Mouse (Mus musculus): ENCODE measurements around the gene Prkg1. TPM values are rescaled to one million over a fixed set of nuclear protein-coding genes. Genes with fewer than 3 reads are reported as not detected.
A peak's percentile ranks its signal among the peaks of the same experiment; 100 is the strongest.

The Prkg1 gene
- polyA plus RNA-seq, 1 experiment from 2014 or later, result 2.2 TPM

DNA sequence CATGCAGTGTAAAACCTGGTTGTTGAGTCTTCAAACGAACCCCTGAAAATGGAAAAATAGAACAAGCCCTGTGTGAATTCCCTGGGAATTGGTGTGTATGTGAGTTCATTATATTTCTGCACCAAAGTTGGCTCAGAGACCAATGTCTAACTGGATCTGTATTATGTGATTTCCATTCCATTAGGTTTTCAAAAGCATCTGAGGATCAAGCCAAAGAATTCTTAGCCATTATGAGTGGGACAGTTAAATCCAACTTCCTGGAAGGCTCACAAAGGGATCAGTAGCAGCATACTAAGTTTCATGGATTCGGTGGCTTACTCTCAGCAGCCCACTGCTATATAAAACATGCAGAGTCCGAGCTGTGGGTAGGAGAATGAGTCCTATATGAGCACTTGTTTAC is 1178.5 kb downstream of the Prkg1 start:
- WGBS, result 71% methylated on average over 3 of the region's 3 CpGs

DNA sequence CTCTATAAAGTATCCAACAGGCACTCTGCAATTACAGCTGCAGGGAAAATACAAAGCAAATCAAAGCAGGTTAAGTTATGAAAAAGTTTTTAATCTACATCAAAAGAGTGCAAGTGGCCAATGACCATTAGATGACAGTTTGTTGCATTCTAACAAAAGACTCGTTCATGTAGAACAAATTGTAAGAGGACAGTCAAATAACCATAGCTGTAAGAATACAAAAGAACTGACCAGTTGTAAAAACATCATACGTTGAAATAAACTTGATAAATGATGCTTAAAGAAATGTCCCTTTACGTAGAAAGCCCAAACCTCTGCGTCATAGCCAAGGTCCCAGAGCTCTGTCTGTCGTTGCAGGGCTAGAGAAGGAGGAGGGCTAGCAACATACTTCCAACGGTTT is 1200.3 kb downstream of the Prkg1 start:
- ATAC-seq (replicated peaks; ENCODE audit: low FRiP score), result no peak

More for the DNA sequence above, 1178.5 kb downstream of the Prkg1 start:
- no peaks in the 10 kb centered on the region for H3K36me3 ChIP-seq (ENCODE audit: control insufficient read depth, insufficient read depth, low read length)
- no peak overlapping the region for H3K27ac ChIP-seq (ENCODE audit: low read depth, low read length)
- no peak for DNase-seq (ENCODE audit: low spot score)
- no peak overlapping the region for H3K4me2 ChIP-seq
- no peak for ATAC-seq (replicated peaks; ENCODE audit: low FRiP score)
- H3K9ac ChIP-seq (ENCODE audit: low read depth, low read length), result no peak overlapping the region
- no peaks in the 10 kb centered on the region for H3K27me3 ChIP-seq (replicated peaks; ENCODE audit: control insufficient read depth, insufficient read depth, low read length)
- H3K4me1 ChIP-seq (replicated peaks; ENCODE audit: control insufficient read depth, insufficient read depth, low read length), result no peaks in the 10 kb centered on the region
- no peak overlapping the region for H3K4me3 ChIP-seq (ENCODE audit: low read depth, low read length)
- no peaks in the 10 kb centered on the region for H3K9me3 ChIP-seq (ENCODE audit: control insufficient read depth, low read length)

GRCm38 (mm10) chr19:30563876-30564275 is 1201.0 kb downstream of the Prkg1 start:
- no peak overlapping the region for H3K4me3 ChIP-seq (ENCODE audit: low read depth, low read length)
- H3K27ac ChIP-seq (ENCODE audit: low read depth, low read length), result no peak overlapping the region
- DNase-seq (ENCODE audit: low spot score) (no peak), ATAC-seq (replicated peaks; ENCODE audit: low FRiP score) (no peak)
- 54% methylated on average over 3 of the region's 3 CpGs for WGBS
- no peaks in the 10 kb centered on the region for H3K9me3 ChIP-seq (ENCODE audit: control insufficient read depth, low read length)
- H3K9ac ChIP-seq (ENCODE audit: low read depth, low read length), result no peak overlapping the region
- no peak overlapping the region for H3K4me2 ChIP-seq
- H3K4me1 ChIP-seq (replicated peaks; ENCODE audit: control insufficient read depth, insufficient read depth, low read length), result no peaks in the 10 kb centered on the region
- H3K36me3 ChIP-seq (ENCODE audit: control insufficient read depth, insufficient read depth, low read length), result no peaks in the 10 kb centered on the region
- no peaks in the 10 kb centered on the region for H3K27me3 ChIP-seq (replicated peaks; ENCODE audit: control insufficient read depth, insufficient read depth, low read length)

More for the DNA sequence above, 1200.3 kb downstream of the Prkg1 start:
- H3K36me3 ChIP-seq (ENCODE audit: control insufficient read depth, insufficient read depth, low read length), result no peaks in the 10 kb centered on the region
- H3K27me3 ChIP-seq (replicated peaks; ENCODE audit: control insufficient read depth, insufficient read depth, low read length), result no peaks in the 10 kb centered on the region
- H3K4me3 ChIP-seq (ENCODE audit: low read depth, low read length), result no peak overlapping the region
- no peak overlapping the region for H3K9ac ChIP-seq (ENCODE audit: low read depth, low read length)
- H3K27ac ChIP-seq (ENCODE audit: low read depth, low read length), result no peak overlapping the region
- no peak for DNase-seq (ENCODE audit: low spot score)
- H3K4me1 ChIP-seq (replicated peaks; ENCODE audit: control insufficient read depth, insufficient read depth, low read length), result no peaks in the 10 kb centered on the region
- H3K4me2 ChIP-seq, result no peak overlapping the region
- WGBS, result 83% methylated on average over 6 of the region's 6 CpGs
- no peaks in the 10 kb centered on the region for H3K9me3 ChIP-seq (ENCODE audit: control insufficient read depth, low read length)

DNA sequence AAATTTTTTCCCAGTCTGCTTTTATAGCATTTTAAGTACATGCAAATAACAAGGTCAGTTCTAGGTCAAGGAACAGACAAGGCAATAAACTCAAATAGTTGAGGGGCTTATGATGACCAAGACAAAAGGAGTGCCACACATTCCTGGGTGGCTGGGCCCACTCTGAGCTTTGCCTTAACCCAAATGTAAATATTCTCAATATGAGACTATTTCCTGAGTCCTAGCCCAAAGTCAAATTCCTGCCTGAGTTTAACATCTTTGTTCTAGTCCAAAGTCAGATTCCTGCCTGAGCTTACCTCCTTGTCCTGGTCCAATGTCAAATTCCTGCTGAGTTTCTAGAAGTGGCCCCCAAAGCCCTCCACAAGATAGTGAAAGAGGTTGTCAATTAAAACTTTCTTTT is 1206.8 kb downstream of the Prkg1 start:
- no peaks in the 10 kb centered on the region for H3K36me3 ChIP-seq (ENCODE audit: control insufficient read depth, insufficient read depth, low read length)
- H3K9ac ChIP-seq (ENCODE audit: low read depth, low read length), result no peak overlapping the region
- no peak overlapping the region for H3K4me2 ChIP-seq
- H3K4me1 ChIP-seq (replicated peaks; ENCODE audit: control insufficient read depth, insufficient read depth, low read length), result no peaks in the 10 kb centered on the region
- ATAC-seq (replicated peaks; ENCODE audit: low FRiP score) (no peak), DNase-seq (ENCODE audit: low spot score) (no peak)
- H3K4me3 ChIP-seq (ENCODE audit: low read depth, low read length), result no peak overlapping the region
- H3K9me3 ChIP-seq (ENCODE audit: control insufficient read depth, low read length), result no peaks in the 10 kb centered on the region
- no peak overlapping the region for H3K27ac ChIP-seq (ENCODE audit: low read depth, low read length)
- H3K27me3 ChIP-seq (replicated peaks; ENCODE audit: control insufficient read depth, insufficient read depth, low read length), result no peaks in the 10 kb centered on the region

- Histone ChIP-seq H3K4me3 (ENCODE audit: low read depth, low read length) (peak overlapping the region; percentile 28), H3K4me2 (peak overlapping the region; percentile 56), H3K9me3 (ENCODE audit: control insufficient read depth, low read length) (no peaks in the 10 kb centered on the region), H3K4me1 (replicated peaks; ENCODE audit: control insufficient read depth, insufficient read depth, low read length) (no peaks in the 10 kb centered on the region), H3K9ac (ENCODE audit: low read depth, low read length) (no peak overlapping the region), H3K36me3 (ENCODE audit: control insufficient read depth, insufficient read depth, low read length) (no peaks in the 10 kb centered on the region), H3K27me3 (replicated peaks; ENCODE audit: control insufficient read depth, insufficient read depth, low read length) (peaks cover 20% of the 10 kb centered on the region), H3K27ac (ENCODE audit: low read depth, low read length) (no peak overlapping the region)
- DNase-seq (ENCODE audit: low spot score) (no peak), ATAC-seq (replicated peaks; ENCODE audit: low FRiP score) (no peak)
- under 1% methylated on average over 12 of the region's 12 CpGs for WGBS
Observed at GRCm38 (mm10) chr19:30554467-30554881, 1210.4 kb downstream of the Prkg1 start.

- H3K9me3 ChIP-seq (ENCODE audit: control insufficient read depth, low read length), result no peaks in the 10 kb centered on the region
- DNase-seq (ENCODE audit: low spot score) (no peak), ATAC-seq (replicated peaks; ENCODE audit: low FRiP score) (no peak)
- H3K4me2 ChIP-seq, result no peak overlapping the region
- H3K27ac ChIP-seq (ENCODE audit: low read depth, low read length), result no peak overlapping the region
- no peak overlapping the region for H3K9ac ChIP-seq (ENCODE audit: low read depth, low read length)
- H3K4me3 ChIP-seq (ENCODE audit: low read depth, low read length), result no peak overlapping the region
- no peaks in the 10 kb centered on the region for H3K4me1 ChIP-seq (replicated peaks; ENCODE audit: control insufficient read depth, insufficient read depth, low read length)
- WGBS, result 16% methylated on average over 4 of the region's 4 CpGs
- no peaks in the 10 kb centered on the region for H3K36me3 ChIP-seq (ENCODE audit: control insufficient read depth, insufficient read depth, low read length)
- H3K27me3 ChIP-seq (replicated peaks; ENCODE audit: control insufficient read depth, insufficient read depth, low read length), result peaks cover 27% of the 10 kb centered on the region
Observed at GRCm38 (mm10) chr19:30553740-30554139, 1211.1 kb downstream of the Prkg1 start.

DNA sequence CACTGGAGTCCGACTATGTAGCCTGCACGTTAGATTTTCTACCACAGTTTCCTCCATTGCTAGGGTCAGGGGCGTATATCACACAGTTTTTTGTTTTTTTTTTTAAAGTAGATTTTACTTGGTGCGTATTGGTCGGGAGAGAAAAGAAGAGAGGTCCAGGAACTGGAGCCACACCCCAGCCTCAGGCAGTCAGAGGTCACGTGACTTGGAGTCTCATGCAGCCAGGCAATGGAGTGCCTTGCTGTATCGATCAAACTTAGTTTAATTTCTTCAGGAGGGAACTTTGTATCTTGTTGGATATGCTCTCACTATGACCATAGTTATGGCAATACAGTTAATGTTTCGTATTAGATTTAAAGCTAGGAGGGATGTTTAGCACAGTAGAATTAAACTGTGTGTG is 1212.6 kb downstream of the Prkg1 start:
- WGBS, result 56% methylated on average over 8 of the region's 8 CpGs
- peaks cover 42% of the 10 kb centered on the region for H3K27me3 ChIP-seq (replicated peaks; ENCODE audit: control insufficient read depth, insufficient read depth, low read length)

GRCm38 (mm10) chr19:30549854-30550647 is 1214.8 kb downstream of the Prkg1 start:
- Histone ChIP-seq H3K27ac (ENCODE audit: low read depth, low read length) (no peak overlapping the region), H3K36me3 (ENCODE audit: control insufficient read depth, insufficient read depth, low read length) (no peaks in the 10 kb centered on the region), H3K9me3 (ENCODE audit: control insufficient read depth, low read length) (no peaks in the 10 kb centered on the region), H3K4me2 (peak overlapping the region; percentile 60), H3K4me1 (replicated peaks; ENCODE audit: control insufficient read depth, insufficient read depth, low read length) (no peaks in the 10 kb centered on the region), H3K27me3 (replicated peaks; ENCODE audit: control insufficient read depth, insufficient read depth, low read length) (peaks cover 47% of the 10 kb centered on the region), H3K9ac (ENCODE audit: low read depth, low read length) (no peak overlapping the region), H3K4me3 (ENCODE audit: low read depth, low read length) (peak overlapping the region; percentile 43)
- ATAC-seq (replicated peaks; ENCODE audit: low FRiP score) (no peak), DNase-seq (ENCODE audit: low spot score) (no peak)
- 2% methylated on average over 17 of the region's 17 CpGs for WGBS

More for the DNA sequence above, 1212.6 kb downstream of the Prkg1 start:
- ATAC-seq (replicated peaks; ENCODE audit: low FRiP score) (no peak), DNase-seq (ENCODE audit: low spot score) (no peak)
- no peak overlapping the region for H3K9ac ChIP-seq (ENCODE audit: low read depth, low read length)
- no peak overlapping the region for H3K4me3 ChIP-seq (ENCODE audit: low read depth, low read length)
- H3K4me1 ChIP-seq (replicated peaks; ENCODE audit: control insufficient read depth, insufficient read depth, low read length), result no peaks in the 10 kb centered on the region
- no peak overlapping the region for H3K4me2 ChIP-seq
- no peaks in the 10 kb centered on the region for H3K9me3 ChIP-seq (ENCODE audit: control insufficient read depth, low read length)
- H3K27ac ChIP-seq (ENCODE audit: low read depth, low read length), result no peak overlapping the region
- no peaks in the 10 kb centered on the region for H3K36me3 ChIP-seq (ENCODE audit: control insufficient read depth, insufficient read depth, low read length)

Measured in liver, embryonic 11.5 days (tissue).